Mouse (Mus musculus): ENCODE measurements around the gene Abhd16a.

Gene Abhd16a

DNA sequence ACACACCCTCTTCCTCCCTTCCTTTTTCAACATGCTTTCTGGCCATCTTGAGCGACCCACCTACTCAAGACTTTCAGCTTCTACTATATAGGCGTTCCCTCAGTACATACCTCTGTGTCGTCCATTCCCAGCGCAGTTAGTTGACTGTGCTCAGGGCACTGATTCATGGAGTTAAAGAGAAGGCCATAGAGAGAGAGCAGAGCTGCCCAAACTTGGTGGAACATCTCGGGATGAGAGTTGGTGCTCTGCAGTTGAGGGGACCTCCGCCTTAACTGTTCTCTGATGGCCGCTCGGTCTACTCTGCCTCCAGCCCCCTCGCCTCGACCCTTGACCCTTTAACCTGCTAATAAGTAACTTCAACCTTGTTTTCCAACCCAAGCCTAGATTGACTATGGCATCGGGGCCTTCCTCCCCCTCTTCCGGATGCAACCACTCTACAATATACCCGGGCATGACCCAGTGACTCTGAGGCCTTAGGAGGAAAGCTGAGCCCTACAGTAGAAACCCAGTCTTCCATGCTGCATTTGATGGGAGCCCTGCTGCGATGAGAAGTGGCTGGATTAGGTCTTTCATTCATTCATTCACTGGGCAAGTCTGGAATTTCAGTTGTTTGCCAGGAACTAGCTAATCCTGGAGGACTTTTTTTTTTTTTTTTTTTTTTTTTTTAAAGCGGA is 42.6 kb downstream of the Abhd16a start, which contains the start of gene Apom:
Gene Apom, minus strand, starts transcription at position 551 of the 674 bp plus-strand sequence.
- no peak for DNase-seq (ENCODE audit: low read depth, low spot score)

DNA sequence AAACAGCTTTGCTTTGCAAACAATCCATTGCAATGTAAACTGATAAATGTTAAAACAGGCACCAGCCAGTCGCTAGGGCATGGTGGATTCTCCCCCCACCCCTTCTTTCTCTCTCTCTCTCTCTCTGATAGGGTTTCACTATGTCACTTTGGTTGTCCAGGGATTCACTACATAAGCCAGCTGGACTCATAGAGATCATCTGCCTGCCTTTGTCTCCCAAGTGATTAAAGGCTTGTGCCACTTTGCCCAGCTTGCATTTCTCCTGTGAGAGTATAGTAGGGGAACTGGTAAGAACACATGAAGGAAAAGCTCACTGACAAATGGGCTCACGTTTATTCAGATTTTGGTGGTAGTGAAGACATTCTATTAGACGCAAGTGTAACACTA is 43.1 kb downstream of the Abhd16a start:
- Histone ChIP-seq H3K36me3 (ENCODE audit: control insufficient read depth, insufficient read depth, low read length, poor library complexity, severe bottlenecking) (no peaks in the 10 kb centered on the region), H3K27me3 (ENCODE audit: control insufficient read depth, insufficient read depth, low read length, poor library complexity, severe bottlenecking) (no peaks in the 10 kb centered on the region)
- no peak for DNase-seq (ENCODE audit: low read depth, low spot score)

More for the DNA sequence above, 42.6 kb downstream of the Abhd16a start, which contains the start of gene Apom:
- Histone ChIP-seq H3K27me3 (ENCODE audit: control insufficient read depth, insufficient read depth, low read length, poor library complexity, severe bottlenecking) (no peaks in the 10 kb centered on the region), H3K36me3 (ENCODE audit: control insufficient read depth, insufficient read depth, low read length, poor library complexity, severe bottlenecking) (no peaks in the 10 kb centered on the region)

DNA sequence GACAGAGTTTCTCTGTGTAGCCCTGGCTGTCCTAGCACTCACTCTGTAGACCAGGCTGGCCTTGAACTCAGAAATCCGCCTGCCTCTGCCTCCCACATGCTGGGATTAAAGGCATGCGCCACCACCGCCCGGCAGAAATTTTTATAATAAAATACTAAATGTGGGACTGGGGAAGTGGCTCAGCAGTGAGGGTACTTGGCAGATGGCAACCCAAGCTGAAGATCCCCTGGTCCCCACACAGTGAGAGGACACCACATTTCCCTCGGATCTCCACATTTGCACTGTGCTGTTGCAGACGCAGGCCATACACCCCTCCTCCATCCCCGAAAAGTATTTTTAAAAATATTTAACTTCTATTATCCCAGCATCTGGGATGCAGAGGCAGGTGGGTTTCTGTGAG is 44.5 kb downstream of the Abhd16a start:
- Histone ChIP-seq H3K27me3 (ENCODE audit: control insufficient read depth, insufficient read depth, low read length, poor library complexity, severe bottlenecking) (no peaks in the 10 kb centered on the region), H3K36me3 (ENCODE audit: control insufficient read depth, insufficient read depth, low read length, poor library complexity, severe bottlenecking) (peaks cover 2% of the 10 kb centered on the region; the same call in 1 of the 2 replicates)
- DNase-seq (ENCODE audit: low read depth, low spot score): no peak

DNA sequence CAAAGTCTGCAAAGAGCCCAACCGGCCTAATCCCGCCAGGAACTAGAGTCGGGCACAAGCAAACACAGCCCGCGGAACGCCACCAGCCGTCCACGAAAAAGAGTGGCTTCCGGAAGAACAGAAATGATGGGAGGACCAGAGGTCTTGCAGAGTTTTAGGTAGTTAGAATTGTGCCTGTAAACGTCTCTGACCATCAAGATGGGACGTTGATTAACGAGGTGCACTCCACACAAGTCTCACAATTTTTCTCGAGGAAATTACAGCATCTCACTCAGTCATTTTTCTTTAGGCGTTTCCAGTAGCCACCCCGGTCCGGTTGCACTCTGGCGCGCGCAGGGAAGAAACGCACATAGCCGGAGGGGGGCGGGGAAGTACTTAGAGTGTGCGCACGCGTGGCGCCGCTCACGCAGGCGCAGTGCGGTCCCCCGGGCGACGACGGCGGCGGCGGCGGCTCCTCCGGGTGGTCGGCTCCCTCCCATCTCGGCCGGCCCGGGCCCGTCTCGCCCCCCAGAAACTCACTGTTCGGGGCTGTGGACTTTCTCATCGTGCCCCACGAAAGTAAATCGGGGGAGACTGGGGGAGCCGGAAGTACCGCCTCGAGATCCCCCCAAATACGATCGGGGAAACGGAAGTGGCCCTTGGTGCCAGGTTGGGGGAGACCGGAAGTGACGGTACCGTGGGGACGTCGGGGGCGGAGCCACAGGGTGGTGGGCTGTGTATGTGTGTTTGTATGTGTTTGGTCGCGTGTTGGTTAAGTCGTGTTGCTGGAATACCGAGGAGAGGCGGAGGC is 45.9 kb downstream of the Abhd16a start, which contains the start of gene Bag6:
Gene Bag6, plus strand, starts transcription at position 378 of the 790 bp plus-strand sequence.
- peak; percentile 97 for DNase-seq (ENCODE audit: low read depth, low spot score)
- Histone ChIP-seq H3K27me3 (ENCODE audit: control insufficient read depth, insufficient read depth, low read length, poor library complexity, severe bottlenecking) (no peaks in the 10 kb centered on the region), H3K36me3 (ENCODE audit: control insufficient read depth, insufficient read depth, low read length, poor library complexity, severe bottlenecking) (peaks cover 5% of the 10 kb centered on the region)

DNA sequence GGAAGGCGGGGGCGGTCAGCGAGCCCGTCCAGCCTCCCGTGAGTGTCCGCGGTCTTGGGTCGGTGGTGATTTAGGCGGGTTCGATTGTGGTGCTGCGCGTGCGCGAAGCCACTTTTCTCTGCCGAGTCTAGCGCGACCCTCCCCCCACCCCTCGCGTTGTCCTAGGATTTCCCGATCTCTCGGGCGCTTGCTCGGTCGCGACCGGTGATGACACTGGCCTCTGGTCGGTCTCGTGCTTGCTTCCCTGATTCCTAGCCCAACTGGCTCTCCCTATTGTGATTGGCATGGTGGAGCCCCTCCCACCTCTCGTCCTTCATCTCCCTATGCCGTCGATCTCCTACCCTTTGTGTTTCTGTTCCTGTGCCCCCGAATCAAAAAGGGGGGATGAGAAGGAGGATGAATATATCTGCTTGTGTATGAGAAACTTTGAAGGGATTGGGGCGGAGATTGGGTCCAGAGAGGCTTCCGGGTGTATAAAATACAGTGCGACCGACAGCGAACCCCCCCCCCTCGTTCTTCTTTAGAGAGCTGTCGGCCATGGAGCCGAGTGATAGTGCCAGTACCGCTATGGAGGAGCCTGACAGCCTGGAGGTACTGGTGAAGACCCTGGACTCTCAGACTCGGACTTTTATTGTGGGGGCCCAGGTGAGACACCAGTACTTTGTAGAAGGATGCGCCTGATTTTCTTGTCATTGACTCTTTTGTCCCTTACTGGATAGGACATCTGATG is 46.7 kb downstream of the Abhd16a start:
- Histone ChIP-seq H3K27me3 (ENCODE audit: control insufficient read depth, insufficient read depth, low read length, poor library complexity, severe bottlenecking) (no peaks in the 10 kb centered on the region), H3K36me3 (ENCODE audit: control insufficient read depth, insufficient read depth, low read length, poor library complexity, severe bottlenecking) (peaks cover 10% of the 10 kb centered on the region)
- DNase-seq (ENCODE audit: low read depth, low spot score): no peak

DNA sequence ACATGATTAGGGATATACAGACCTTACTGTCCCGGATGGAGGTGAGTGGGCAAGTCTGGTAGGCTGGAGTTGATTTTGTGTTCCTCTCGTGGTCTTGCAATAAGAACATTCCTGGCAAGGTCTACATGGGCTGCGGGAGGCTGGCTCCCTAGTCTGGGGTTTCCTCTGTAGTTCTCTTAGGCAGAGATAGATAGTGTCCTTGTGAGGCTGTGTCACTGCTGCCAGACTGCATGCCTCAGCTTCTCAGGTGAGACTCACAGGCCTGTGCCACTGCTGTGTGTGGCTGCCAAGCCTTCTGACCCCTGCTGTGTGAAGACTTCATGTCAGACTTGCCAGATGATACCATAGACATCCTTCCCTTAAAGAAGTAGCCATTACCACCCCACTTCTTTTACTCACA is 50.2 kb downstream of the Abhd16a start:
- DNase-seq (ENCODE audit: low read depth, low spot score): no peak
- Histone ChIP-seq H3K36me3 (ENCODE audit: control insufficient read depth, insufficient read depth, low read length, poor library complexity, severe bottlenecking) (peaks cover 37% of the 10 kb centered on the region), H3K27me3 (ENCODE audit: control insufficient read depth, insufficient read depth, low read length, poor library complexity, severe bottlenecking) (no peaks in the 10 kb centered on the region)

DNA sequence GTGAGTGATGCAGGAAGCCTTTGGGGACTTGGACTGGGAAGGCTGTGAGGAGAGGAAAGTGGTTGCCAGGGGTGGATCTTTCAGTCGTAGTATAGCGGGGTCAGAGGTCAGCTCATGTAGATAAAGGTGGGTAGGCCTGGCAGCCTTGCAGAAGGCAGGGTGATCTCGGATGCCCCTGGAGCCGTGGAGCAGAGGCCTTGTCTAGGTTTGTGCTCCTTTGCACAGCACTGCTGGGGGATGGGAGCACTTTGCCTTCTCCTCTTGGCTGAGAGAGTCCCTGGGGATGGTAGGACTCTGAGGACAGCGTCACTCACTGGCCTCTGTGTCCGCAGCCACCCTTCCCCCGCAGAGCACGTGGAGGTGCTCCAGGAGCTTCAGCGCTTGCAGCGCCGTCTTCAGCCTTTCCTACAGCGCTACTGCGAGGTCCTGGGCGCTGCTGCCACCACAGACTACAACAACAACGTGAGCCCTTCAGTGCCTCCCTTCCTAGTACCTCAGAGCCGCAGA is 51.5 kb downstream of the Abhd16a start:
- H3K36me3 ChIP-seq (ENCODE audit: control insufficient read depth, insufficient read depth, low read length, poor library complexity, severe bottlenecking): peaks cover 43% of the 10 kb centered on the region
- no peak for DNase-seq (ENCODE audit: low read depth, low spot score)
- H3K27me3 ChIP-seq (ENCODE audit: control insufficient read depth, insufficient read depth, low read length, poor library complexity, severe bottlenecking): no peaks in the 10 kb centered on the region

DNA sequence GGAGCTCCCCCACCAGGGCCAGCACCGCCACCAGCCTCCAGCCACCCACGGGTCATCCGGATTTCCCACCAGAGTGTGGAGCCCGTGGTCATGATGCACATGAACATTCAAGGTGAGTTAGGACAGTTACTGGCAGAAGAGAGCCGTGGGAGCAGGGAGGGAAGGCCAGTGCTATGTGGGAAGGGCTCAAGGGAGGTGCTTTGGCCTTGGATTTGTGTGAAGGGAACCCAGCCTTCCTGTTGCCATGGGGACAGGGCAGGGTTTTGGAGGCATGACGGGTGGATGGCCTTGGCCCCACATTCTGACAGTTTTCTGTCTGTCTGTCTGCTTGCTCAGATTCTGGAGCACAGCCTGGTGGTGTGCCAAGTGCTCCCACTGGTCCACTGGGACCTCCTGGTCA is 52.9 kb downstream of the Abhd16a start:
- H3K27me3 ChIP-seq (ENCODE audit: control insufficient read depth, insufficient read depth, low read length, poor library complexity, severe bottlenecking): no peaks in the 10 kb centered on the region
- H3K36me3 ChIP-seq (ENCODE audit: control insufficient read depth, insufficient read depth, low read length, poor library complexity, severe bottlenecking): peaks cover 47% of the 10 kb centered on the region
- DNase-seq (ENCODE audit: low read depth, low spot score): no peak

DNA sequence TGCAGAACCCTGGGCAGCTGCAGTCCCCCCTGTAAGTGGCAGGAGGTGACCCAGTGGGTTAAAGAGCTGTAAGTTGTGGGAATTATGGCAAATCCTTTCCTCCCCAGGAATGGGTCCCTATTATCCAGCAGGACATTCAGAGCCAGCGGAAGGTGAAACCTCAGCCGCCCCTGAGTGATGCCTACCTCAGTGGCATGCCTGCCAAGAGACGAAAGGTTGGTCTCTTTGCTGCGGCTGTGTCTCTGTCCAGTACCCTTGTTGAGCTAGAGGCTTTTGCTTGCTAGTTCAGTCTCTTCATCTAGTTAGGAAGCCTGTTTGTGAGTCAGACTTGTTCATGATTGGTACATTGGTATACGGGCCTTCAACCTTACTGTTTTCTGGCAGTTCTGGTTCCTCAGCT is 57.1 kb downstream of the Abhd16a start:
- no peak for DNase-seq (ENCODE audit: low read depth, low spot score)
- H3K27me3 ChIP-seq (ENCODE audit: control insufficient read depth, insufficient read depth, low read length, poor library complexity, severe bottlenecking): no peaks in the 10 kb centered on the region
- peaks cover 49% of the 10 kb centered on the region for H3K36me3 ChIP-seq (ENCODE audit: control insufficient read depth, insufficient read depth, low read length, poor library complexity, severe bottlenecking)

DNA sequence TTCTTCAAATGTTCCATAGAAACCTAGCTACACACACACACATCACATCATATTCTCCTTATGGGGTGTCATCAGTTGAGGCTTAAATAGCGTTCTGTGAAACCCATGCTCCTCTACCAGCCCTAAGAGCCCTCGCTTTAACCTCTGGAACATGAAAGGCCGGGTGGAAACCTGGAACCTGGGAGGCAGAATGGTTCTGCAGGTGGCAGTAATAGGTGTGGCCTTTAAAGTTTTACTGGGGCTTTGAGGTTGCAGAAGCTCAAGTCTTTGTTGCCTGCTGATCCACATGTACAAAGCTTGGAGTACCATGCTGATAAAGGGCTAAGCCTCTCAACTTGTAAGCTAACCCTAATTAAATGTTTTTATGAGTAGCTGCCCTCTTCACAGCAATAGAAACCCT is 58.3 kb downstream of the Abhd16a start:
- H3K36me3 ChIP-seq (ENCODE audit: control insufficient read depth, insufficient read depth, low read length, poor library complexity, severe bottlenecking): peaks cover 41% of the 10 kb centered on the region
- no peaks in the 10 kb centered on the region for H3K27me3 ChIP-seq (ENCODE audit: control insufficient read depth, insufficient read depth, low read length, poor library complexity, severe bottlenecking)
- DNase-seq (ENCODE audit: low read depth, low spot score): no peak

DNA sequence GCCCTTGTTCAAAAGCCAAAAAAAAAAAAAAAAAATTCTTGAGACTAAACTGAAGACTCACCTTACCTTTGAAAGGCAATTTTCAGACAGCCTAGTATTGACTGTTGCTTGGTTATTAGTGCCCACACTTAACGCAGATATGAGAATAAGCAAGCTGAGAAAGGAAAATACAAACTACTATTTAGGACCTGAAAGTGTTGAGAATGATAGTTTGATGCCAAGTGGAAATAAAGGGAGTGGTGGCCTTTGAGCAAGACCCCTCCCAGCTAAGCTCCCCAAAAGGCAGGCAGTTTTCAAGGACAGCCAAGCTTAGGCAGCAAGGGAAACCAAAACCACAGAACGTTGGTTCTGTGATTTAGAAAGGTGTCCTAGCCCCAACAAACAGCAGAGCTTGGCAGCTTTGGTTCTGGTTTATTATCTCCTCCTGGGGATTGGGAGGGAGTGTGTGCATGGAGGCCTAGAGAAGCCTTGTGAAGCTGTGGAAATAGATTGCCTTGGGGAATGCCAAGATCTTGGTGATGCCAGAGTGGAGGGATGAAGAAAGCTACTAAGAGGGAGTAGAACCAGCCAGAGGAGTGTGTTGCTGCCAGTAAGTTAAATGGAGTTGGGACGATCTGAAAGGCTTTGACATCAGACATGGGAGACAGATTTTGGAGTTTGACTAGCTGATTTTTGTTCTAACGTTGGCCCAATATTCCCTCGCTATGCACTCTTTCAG is 59.0 kb downstream of the Abhd16a start:
- peaks cover 38% of the 10 kb centered on the region for H3K36me3 ChIP-seq (ENCODE audit: control insufficient read depth, insufficient read depth, low read length, poor library complexity, severe bottlenecking)
- DNase-seq (ENCODE audit: low read depth, low spot score): no peak
- no peaks in the 10 kb centered on the region for H3K27me3 ChIP-seq (ENCODE audit: control insufficient read depth, insufficient read depth, low read length, poor library complexity, severe bottlenecking)

DNA sequence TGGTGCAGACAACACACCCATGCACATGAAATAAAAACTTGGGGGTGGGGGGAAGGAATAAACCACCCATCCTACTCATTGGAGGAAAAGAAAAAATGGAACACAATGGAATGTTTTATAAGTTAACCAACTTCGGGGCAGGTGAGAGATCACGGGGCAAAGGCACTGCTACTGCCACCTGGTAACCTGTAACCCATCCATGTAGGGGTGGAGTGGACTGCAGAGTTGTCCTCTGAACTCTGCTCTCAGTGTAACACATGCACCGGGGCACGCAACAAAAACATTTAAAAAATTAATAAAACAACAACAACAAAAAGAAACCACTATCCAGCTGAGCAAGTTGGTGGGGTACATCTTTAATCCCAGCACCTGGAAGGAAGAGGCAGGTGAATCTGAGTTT is 63.1 kb downstream of the Abhd16a start:
- no peaks in the 10 kb centered on the region for H3K27me3 ChIP-seq (ENCODE audit: control insufficient read depth, insufficient read depth, low read length, poor library complexity, severe bottlenecking)
- DNase-seq (ENCODE audit: low read depth, low spot score): no peak
- peaks cover 38% of the 10 kb centered on the region for H3K36me3 ChIP-seq (ENCODE audit: control insufficient read depth, insufficient read depth, low read length, poor library complexity, severe bottlenecking)
